Mouse (Mus musculus): ENCODE measurements around the gene Zc3h14. TPM values are rescaled to one million over a fixed set of nuclear protein-coding genes. Genes with fewer than 3 reads are reported as not detected.

Zc3h14 gene
- polyA plus RNA-seq, 1 experiment = 89.8 TPM

GRCm38 (mm10) chr12:98713621-98714103, 33.1 kb upstream of the Zc3h14 start:
- Histone ChIP-seq H3K27ac (ENCODE audit: control insufficient read depth, insufficient read depth, low read length) (no peak overlapping the region), H3K4me3 (ENCODE audit: control insufficient read depth, insufficient read depth, low read length) (no peak overlapping the region), H3K36me3 (ENCODE audit: control insufficient read depth, insufficient read depth, low read length) (no peaks in the 10 kb centered on the region), H3K27me3 (ENCODE audit: control insufficient read depth, insufficient read depth, low read length) (no peaks in the 10 kb centered on the region), H3K4me1 (replicated peaks; ENCODE audit: control insufficient read depth, insufficient read depth, low read length) (no peaks in the 10 kb centered on the region)
- 90% methylated on average over 7 of the region's 7 CpGs for WGBS
- TF ChIP-seq POLR2A (IDR thresholded peaks at IDR 0.05; ENCODE audit: control insufficient read depth, extremely low read depth, insufficient read depth, low read length, poor library complexity) = no peak
- no peak for TF ChIP-seq CTCF (IDR thresholded peaks at IDR 0.05; ENCODE audit: borderline replicate concordance, control insufficient read depth, extremely low read depth, insufficient read depth, low read length, poor library complexity)
- DNase-seq = no peak

GRCm38 (mm10) chr12:98714757-98715156, 32.0 kb upstream of the Zc3h14 start:
- no peak for TF ChIP-seq CTCF (IDR thresholded peaks at IDR 0.05; ENCODE audit: borderline replicate concordance, control insufficient read depth, extremely low read depth, insufficient read depth, low read length, poor library complexity)
- TF ChIP-seq POLR2A (IDR thresholded peaks at IDR 0.05; ENCODE audit: control insufficient read depth, extremely low read depth, insufficient read depth, low read length, poor library complexity) = no peak
- no peak overlapping the region for H3K27ac ChIP-seq (ENCODE audit: control insufficient read depth, insufficient read depth, low read length)
- no peaks in the 10 kb centered on the region for H3K4me1 ChIP-seq (replicated peaks; ENCODE audit: control insufficient read depth, insufficient read depth, low read length)
- no peak for DNase-seq
- WGBS = 92% methylated on average over 11 of the region's 11 CpGs
- H3K4me3 ChIP-seq (ENCODE audit: control insufficient read depth, insufficient read depth, low read length) = no peak overlapping the region
- no peaks in the 10 kb centered on the region for H3K27me3 ChIP-seq (ENCODE audit: control insufficient read depth, insufficient read depth, low read length)
- H3K36me3 ChIP-seq (ENCODE audit: control insufficient read depth, insufficient read depth, low read length) = no peaks in the 10 kb centered on the region

GRCm38 (mm10) chr12:98716142-98716541, 30.6 kb upstream of the Zc3h14 start:
- Histone ChIP-seq H3K4me1 (replicated peaks; ENCODE audit: control insufficient read depth, insufficient read depth, low read length) (no peaks in the 10 kb centered on the region), H3K4me3 (ENCODE audit: control insufficient read depth, insufficient read depth, low read length) (no peak overlapping the region), H3K27ac (ENCODE audit: control insufficient read depth, insufficient read depth, low read length) (no peak overlapping the region), H3K27me3 (ENCODE audit: control insufficient read depth, insufficient read depth, low read length) (no peaks in the 10 kb centered on the region), H3K36me3 (ENCODE audit: control insufficient read depth, insufficient read depth, low read length) (no peaks in the 10 kb centered on the region)
- no peak for TF ChIP-seq CTCF (IDR thresholded peaks at IDR 0.05; ENCODE audit: borderline replicate concordance, control insufficient read depth, extremely low read depth, insufficient read depth, low read length, poor library complexity)
- no peak for TF ChIP-seq POLR2A (IDR thresholded peaks at IDR 0.05; ENCODE audit: control insufficient read depth, extremely low read depth, insufficient read depth, low read length, poor library complexity)
- DNase-seq = no peak
- 99% methylated on average over 2 of the region's 2 CpGs for WGBS

- no peak overlapping the region for H3K4me3 ChIP-seq (ENCODE audit: control insufficient read depth, insufficient read depth, low read length)
- TF ChIP-seq CTCF (IDR thresholded peaks at IDR 0.05; ENCODE audit: borderline replicate concordance, control insufficient read depth, extremely low read depth, insufficient read depth, low read length, poor library complexity) = no peak
- TF ChIP-seq POLR2A (IDR thresholded peaks at IDR 0.05; ENCODE audit: control insufficient read depth, extremely low read depth, insufficient read depth, low read length, poor library complexity) = no peak
- no peaks in the 10 kb centered on the region for H3K27me3 ChIP-seq (ENCODE audit: control insufficient read depth, insufficient read depth, low read length)
- no peaks in the 10 kb centered on the region for H3K36me3 ChIP-seq (ENCODE audit: control insufficient read depth, insufficient read depth, low read length)
- WGBS = 94% methylated on average over 3 of the region's 3 CpGs
- no peak overlapping the region for H3K27ac ChIP-seq (ENCODE audit: control insufficient read depth, insufficient read depth, low read length)
- no peaks in the 10 kb centered on the region for H3K4me1 ChIP-seq (replicated peaks; ENCODE audit: control insufficient read depth, insufficient read depth, low read length)
- no peak for DNase-seq
These were observed 26.1 kb upstream of the Zc3h14 start for GRCm38 (mm10) chr12:98720628-98721027.

- TF ChIP-seq POLR2A (IDR thresholded peaks at IDR 0.05; ENCODE audit: control insufficient read depth, extremely low read depth, insufficient read depth, low read length, poor library complexity) (no peak), CTCF (IDR thresholded peaks at IDR 0.05; ENCODE audit: borderline replicate concordance, control insufficient read depth, extremely low read depth, insufficient read depth, low read length, poor library complexity) (no peak)
- DNase-seq = no peak
- Histone ChIP-seq H3K27ac (ENCODE audit: control insufficient read depth, insufficient read depth, low read length) (no peak overlapping the region), H3K27me3 (ENCODE audit: control insufficient read depth, insufficient read depth, low read length) (no peaks in the 10 kb centered on the region), H3K36me3 (ENCODE audit: control insufficient read depth, insufficient read depth, low read length) (no peaks in the 10 kb centered on the region), H3K4me3 (ENCODE audit: control insufficient read depth, insufficient read depth, low read length) (no peak overlapping the region), H3K4me1 (replicated peaks; ENCODE audit: control insufficient read depth, insufficient read depth, low read length) (no peaks in the 10 kb centered on the region)
- 93% methylated on average over 3 of the region's 3 CpGs for WGBS
These were observed 25.7 kb upstream of the Zc3h14 start for GRCm38 (mm10) chr12:98721030-98721429.

GRCm38 (mm10) chr12:98724224-98724623, 22.5 kb upstream of the Zc3h14 start:
- DNase-seq = no peak
- Histone ChIP-seq H3K27me3 (ENCODE audit: control insufficient read depth, insufficient read depth, low read length) (no peaks in the 10 kb centered on the region), H3K4me1 (replicated peaks; ENCODE audit: control insufficient read depth, insufficient read depth, low read length) (no peaks in the 10 kb centered on the region), H3K4me3 (ENCODE audit: control insufficient read depth, insufficient read depth, low read length) (no peak overlapping the region), H3K27ac (ENCODE audit: control insufficient read depth, insufficient read depth, low read length) (no peak overlapping the region), H3K36me3 (ENCODE audit: control insufficient read depth, insufficient read depth, low read length) (no peaks in the 10 kb centered on the region)
- 98% methylated on average over 7 of the region's 7 CpGs for WGBS
- TF ChIP-seq CTCF (IDR thresholded peaks at IDR 0.05; ENCODE audit: borderline replicate concordance, control insufficient read depth, extremely low read depth, insufficient read depth, low read length, poor library complexity) = no peak
- no peak for TF ChIP-seq POLR2A (IDR thresholded peaks at IDR 0.05; ENCODE audit: control insufficient read depth, extremely low read depth, insufficient read depth, low read length, poor library complexity)

- Histone ChIP-seq H3K27me3 (ENCODE audit: control insufficient read depth, insufficient read depth, low read length) (no peaks in the 10 kb centered on the region), H3K36me3 (ENCODE audit: control insufficient read depth, insufficient read depth, low read length) (no peaks in the 10 kb centered on the region), H3K4me3 (ENCODE audit: control insufficient read depth, insufficient read depth, low read length) (no peak overlapping the region), H3K27ac (ENCODE audit: control insufficient read depth, insufficient read depth, low read length) (no peak overlapping the region), H3K4me1 (replicated peaks; ENCODE audit: control insufficient read depth, insufficient read depth, low read length) (no peaks in the 10 kb centered on the region)
- 88% methylated on average over 5 of the region's 5 CpGs for WGBS
- no peak for TF ChIP-seq POLR2A (IDR thresholded peaks at IDR 0.05; ENCODE audit: control insufficient read depth, extremely low read depth, insufficient read depth, low read length, poor library complexity)
- no peak for TF ChIP-seq CTCF (IDR thresholded peaks at IDR 0.05; ENCODE audit: borderline replicate concordance, control insufficient read depth, extremely low read depth, insufficient read depth, low read length, poor library complexity)
- DNase-seq = no peak
These were observed 21.8 kb upstream of the Zc3h14 start for GRCm38 (mm10) chr12:98724976-98725375.
